Mouse (Mus musculus) Muller cell, postnatal 12 days (primary cell): ENCODE data around the gene Gpr173.

Source experiments
- DNase-seq: peaks from one replicate; pipeline ENCODE4 v3.0.0-alpha.2; 2015; ENCODE audit errors: inconsistent ontology term

Gpr173 gene

DNA sequence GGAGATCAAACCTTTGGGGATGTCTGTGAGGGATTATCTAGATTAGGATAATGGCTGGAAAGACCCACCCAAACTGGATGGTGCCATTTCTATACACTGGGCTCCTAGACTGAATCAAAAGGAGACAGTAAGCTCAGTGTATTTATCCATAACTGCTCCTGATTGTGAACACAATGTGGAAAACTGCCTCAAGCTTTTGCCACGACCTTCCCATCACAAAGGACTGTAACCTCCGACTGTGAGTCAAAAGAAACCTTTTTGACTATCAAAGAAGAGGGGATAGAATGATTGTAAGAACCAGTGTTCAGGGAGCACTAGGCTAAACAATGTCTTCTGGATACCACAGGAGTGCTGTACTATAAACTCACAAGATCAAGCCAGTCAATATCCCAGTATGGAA is 62.3 kb downstream of the Gpr173 start:
- no peak for DNase-seq
